Mouse (Mus musculus) liver, adult 10 weeks (tissue): ENCODE measurements around the gene Bcl2l14. TPM values are rescaled to one million over a fixed set of nuclear protein-coding genes. Genes with fewer than 3 reads are reported as not detected.

Experiments
- polyA plus RNA-seq: library from polyadenylated mRNA; stranded (reverse); fragments of 350-450 nt; fragmentation: Illumina TruSeq; extraction: RNeasy Lipid Tissue Mini Kit (QIAGEN cat#74804); gene quantifications from one replicate; pipeline ENCODE4 v1.2.3, GENCODE M21; 2014; ENCODE audit warnings: low read depth, low replicate concordance

Bcl2l14 gene
- polyA plus RNA-seq: 0.24 TPM

DNA sequence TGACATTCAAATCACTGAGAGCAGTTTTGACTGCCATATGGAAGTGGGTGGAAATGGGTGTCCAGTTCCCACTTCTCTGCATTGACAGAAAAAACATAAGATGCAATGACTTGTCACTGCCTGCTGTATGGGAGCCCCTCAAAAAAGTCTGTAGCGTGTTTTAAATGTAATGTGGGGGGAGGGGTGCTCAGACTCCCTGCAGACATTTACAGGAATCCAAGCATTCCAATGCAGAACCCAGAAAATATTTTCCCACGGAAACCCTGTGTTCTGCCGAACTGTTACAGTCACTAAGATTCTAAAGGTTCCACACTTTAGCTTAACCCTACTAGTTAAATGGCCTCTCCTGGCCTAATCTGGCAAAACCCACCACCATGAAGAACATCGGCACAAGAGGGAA, at the start of gene Bcl2l14:
Gene Bcl2l14, plus strand, starts transcription at position 301 of the 400 bp plus-strand sequence.

Other genes with a start within 250 kb of the Bcl2l14 start
- gene Lrp6, start 170.6 kb downstream of the Bcl2l14 start, polyA plus RNA-seq: 41.9 TPM
- gene Mansc1, start 236.2 kb downstream of the Bcl2l14 start, polyA plus RNA-seq: 1.4 TPM
- gene Borcs5, start 243.2 kb downstream of the Bcl2l14 start, polyA plus RNA-seq: 3.1 TPM